Mouse (Mus musculus) adrenal gland, adult 2 months (tissue): ENCODE data around the gene Rps6ka2. TPM values are rescaled to one million over a fixed set of nuclear protein-coding genes. Genes with fewer than 3 reads are reported as not detected.
"Not testable (repeated sequence)": the region's sequence is repeated elsewhere in the genome, so short reads cannot be mapped to it uniquely, and the experiment has no call there.

Source experiments
- DNase-seq: peaks from one replicate; pipeline ENCODE4 v3.0.0; 2021
- polyA plus RNA-seq: library from polyadenylated mRNA; depleted of rRNA; stranded (reverse); fragments of >200 nt; gene quantifications from 2 replicates; pipeline ENCODE4 v1.2.3, GENCODE M21; 2012
- total RNA-seq, 2 experiments: library from RNA; stranded (reverse); gene quantifications; 2 replicates each; pipeline ENCODE4 v1.2.3; 2021

The Rps6ka2 gene
- total and polyA plus RNA-seq, 3 experiments, result 7.6 to 18.2 (median 10.6) TPM

DNA sequence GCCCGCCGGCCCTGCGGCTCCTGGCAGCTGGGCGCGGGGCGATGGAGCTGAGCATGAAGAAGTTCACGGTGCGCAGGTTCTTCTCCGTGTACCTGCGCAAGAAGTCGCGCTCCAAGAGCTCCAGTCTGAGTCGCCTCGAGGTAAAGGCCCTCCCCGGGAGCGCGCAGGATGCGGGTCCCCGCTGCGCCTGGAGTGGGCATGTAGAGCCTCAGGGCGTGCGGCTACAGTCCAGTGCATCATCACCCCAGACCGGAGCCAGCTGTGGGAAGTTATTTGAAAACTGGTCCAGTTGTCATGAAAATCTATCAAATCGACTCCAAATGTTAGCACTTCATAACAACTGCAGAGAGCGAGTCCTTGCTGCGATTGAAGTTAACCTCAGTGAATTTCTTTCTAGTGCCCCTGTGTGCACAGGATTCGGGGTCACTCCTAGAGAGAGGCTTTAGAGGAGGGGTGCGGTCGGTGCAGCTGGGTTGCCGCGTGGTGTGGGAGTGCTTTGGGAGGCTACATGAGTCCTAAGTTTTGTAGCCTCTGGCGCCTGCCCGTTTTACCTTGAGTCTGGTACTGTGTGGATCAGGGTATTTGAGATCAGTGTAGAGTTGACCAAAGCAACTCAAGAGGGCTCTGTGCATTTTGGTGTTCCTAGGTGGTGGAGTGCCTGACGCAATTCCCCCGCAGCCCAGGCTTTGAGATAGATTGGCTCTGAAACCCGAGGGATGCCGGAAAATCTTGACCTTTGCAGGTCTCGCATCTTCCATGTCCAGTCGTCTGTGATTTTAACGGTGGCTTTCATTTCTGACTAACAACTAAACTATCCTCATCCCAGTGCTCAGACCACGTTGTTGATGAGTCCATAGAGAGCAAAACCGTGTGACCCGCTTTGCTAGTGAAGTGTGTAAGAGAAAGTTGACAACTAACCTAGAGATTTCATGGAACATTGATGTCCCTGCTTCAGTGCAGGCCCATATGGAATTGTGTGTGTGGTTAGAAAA lies 685 bp downstream of the Rps6ka2 start:
- DNase-seq, result peak; percentile 15

- peak; percentile 64 for DNase-seq
These were observed 3.6 kb downstream of the Rps6ka2 start for GRCm38 (mm10) chr17:7173331-7174028.

DNA sequence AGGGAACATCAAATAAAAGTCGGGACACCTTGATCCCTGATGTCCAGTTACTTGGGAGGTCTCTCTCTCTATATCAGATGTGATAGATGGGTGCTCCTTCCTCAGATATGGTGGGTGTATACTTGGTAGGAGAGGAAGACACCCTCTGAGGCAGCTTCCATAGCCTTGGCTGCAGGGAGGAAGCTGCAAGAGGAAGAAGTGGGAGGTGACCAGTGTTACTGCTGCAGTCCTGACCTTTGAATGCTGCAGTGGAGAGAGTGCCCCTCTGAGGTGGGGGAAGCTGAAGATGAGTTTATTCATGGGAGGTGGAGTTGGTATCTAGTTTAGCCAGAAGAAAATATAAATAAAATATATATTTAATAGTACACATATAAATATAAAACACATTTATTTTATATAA lies 5.4 kb downstream of the Rps6ka2 start:
- DNase-seq, result no peak

DNA sequence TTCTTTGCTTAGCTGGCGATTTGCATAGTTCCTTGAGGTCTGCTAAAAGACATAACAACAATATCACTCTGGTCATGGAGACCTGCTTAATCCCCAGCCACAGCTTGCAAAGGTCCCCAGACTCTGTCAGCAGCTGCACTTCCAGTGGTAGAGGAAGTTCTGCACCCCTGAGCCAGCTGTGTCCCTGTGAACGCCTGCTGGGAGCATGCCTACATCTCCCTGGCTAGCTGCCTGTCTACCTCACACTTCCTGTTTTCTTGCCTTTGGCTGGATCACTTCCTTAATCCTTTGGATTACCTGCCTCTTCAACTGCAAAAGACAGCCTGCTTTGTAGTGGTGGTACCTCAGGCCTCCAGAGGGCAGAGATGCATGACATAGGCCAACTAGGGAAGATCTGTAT lies 6.5 kb downstream of the Rps6ka2 start:
- DNase-seq, result peak; percentile 15

- DNase-seq, result no peak
These were observed 8.3 kb downstream of the Rps6ka2 start for GRCm38 (mm10) chr17:7178196-7178595.

DNA sequence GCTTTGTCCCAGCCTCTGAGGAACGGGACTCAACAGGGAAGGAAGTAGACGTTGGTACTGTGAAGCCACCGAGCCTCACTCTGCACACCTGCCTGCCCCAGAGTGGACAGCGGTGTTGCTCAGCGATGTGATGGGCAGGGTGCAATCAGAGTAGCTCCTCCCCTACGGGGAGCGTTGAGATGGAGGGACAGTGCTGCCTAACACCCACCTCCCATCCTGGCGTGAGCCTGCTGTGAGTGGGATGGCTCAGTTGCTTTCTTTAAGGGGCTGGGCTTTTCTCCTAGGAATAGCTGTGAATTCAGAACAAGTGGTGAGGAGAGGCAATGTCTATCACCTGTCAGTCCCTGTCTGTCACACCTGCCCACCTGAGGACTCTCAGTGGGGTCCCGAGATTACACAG lies 12.3 kb downstream of the Rps6ka2 start:
- DNase-seq, result no peak

DNA sequence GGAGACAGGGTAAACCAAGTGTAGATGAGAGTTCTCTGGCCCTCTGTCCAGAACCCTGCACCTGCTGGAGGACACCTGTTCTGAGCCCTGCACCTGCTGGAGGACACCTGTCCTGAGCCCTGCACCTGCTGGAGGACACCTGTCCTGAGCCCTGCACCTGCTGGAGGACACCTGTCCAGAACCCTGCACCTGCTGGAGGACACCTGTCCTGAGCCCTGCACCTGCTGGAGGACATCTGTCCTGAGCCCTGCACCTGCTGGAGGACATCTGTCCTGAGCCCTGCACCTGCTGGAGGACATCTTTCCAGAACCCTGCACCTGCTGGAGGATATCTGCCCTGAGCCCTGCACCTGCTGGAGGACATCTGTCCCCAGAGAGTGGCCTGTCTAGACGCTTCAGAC lies 17.1 kb downstream of the Rps6ka2 start:
- DNase-seq, result not testable (repeated sequence)

DNA sequence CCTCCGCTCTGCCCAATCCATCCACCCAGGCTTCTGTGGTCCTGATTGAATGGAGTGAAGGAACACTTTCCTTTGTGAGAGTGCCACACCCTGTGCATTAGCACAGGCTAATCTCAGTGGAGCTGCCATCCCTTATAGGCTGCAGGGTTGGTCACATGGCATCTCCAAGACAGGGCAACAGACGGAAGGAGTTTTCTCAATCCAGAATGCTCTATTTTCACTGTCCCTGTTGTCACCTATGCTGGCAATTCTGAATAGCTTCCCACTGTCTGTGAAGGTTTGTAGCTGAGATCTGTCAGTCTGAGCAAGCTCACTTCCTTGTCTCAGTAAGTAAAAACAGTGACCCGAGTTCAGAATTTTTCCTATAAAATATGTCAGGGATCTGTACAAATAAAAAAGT lies 19.5 kb downstream of the Rps6ka2 start:
- no peak for DNase-seq

DNA sequence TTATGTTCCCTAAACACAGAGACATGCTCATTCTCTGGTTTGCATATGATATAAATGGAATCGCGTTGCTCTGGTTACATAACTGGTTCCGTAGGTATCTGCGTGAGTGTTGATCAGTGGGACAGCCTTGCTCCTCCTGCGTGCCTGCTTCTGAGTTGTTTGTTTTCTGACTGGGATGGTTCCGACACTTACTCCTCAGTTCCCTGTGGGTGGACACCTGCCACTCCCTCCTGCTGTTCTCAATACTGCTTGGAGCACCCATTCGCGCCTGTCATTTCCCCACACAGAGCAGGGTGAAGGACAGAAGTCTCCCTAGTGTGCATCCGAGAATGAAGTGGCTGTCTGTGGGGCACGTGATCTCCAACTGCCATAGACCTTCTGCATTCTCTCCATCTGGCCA lies 20.1 kb downstream of the Rps6ka2 start:
- no peak for DNase-seq

DNA sequence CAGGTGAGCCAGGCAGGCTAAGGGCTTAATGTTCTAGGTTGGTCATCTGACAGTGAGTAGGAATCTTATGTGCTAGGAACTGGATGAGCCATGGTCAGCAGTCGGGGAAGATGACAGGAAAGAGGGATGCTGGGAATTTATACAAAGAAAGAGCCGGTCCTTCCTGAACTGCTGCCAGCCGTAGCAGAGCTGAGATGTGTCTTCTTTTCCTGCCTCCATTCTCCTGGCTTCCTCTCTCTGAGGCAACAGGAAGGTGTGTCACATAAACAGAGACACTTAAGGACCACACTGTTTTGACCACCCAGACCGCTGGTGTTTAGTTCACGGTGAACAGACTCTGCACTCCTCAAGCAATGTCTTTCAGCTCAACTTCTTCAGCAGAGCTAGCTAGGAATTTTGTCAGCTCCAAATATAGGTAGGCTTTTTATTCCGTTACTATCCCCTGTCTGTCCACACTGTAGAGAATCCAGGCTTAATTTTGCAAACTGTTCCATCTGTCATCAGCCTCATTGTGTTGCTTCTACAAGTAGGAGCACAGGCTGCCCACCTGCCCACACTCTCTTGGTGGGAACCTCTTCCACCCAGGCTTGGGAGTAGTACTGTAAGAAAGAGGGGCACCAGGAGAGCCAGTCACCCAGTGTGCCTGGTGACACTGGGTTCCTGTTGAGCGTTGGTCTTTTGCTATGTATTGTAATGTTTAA lies 24.4 kb downstream of the Rps6ka2 start:
- DNase-seq, result no peak

- DNase-seq, result no peak
These were observed 27.4 kb downstream of the Rps6ka2 start for GRCm38 (mm10) chr17:7197121-7197925.

DNA sequence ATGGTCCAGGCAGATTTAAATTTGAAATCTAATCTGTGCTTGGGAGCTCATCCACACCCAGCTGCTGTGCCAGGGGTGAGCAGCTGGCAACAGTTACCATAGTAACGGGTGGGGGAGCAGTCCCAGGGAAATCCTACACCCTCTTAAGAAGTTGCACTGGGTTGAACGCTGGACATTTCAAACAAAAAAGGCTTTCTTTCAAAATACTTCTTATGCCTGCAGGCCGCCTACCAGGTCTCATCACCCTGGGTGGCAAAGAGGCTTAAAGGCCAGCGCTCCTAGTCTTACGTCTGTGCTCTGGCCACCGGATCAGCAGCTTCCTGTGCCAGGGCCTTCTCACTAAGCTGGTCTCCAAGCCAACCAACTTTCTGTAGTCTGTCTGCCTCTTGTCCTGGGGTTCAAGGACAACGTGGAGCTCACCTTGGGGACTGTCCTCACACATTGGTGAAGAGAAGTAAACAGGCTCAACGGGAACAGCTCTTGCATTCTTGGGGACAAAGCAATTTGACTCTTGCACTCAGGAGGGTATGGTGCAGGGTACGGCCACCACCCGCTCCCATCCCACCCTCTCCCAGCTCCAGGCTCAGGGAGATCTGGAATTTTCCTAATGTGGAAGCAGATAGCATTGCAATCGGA lies 35.0 kb downstream of the Rps6ka2 start:
- DNase-seq, result no peak

- DNase-seq, result no peak
These were observed 36.7 kb downstream of the Rps6ka2 start for GRCm38 (mm10) chr17:7206434-7207145.

- DNase-seq, result no peak
These were observed 40.7 kb downstream of the Rps6ka2 start for GRCm38 (mm10) chr17:7210648-7211047.

DNA sequence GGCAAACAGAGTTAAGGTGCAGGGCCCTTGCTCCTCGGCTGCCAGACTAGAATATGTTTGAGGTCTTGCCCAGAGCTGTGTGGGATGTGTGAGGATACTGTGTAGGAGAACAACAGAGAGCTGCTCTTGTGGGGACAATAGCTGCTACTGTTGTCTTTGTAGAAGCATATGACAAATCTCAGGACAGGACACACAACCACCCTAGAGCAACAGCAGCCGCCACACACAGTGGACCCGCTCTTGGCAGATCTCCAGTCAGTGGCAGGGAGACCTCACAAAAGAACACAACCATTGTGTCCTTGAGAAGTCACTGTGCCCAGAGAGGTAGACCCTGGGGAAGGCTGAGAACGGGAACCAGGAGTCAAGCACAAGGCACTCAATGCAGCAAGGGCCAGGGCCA lies 42.0 kb downstream of the Rps6ka2 start:
- DNase-seq, result no peak

GRCm38 (mm10) chr17:7213214-7213613 lies 43.3 kb downstream of the Rps6ka2 start:
- DNase-seq, result no peak

DNA sequence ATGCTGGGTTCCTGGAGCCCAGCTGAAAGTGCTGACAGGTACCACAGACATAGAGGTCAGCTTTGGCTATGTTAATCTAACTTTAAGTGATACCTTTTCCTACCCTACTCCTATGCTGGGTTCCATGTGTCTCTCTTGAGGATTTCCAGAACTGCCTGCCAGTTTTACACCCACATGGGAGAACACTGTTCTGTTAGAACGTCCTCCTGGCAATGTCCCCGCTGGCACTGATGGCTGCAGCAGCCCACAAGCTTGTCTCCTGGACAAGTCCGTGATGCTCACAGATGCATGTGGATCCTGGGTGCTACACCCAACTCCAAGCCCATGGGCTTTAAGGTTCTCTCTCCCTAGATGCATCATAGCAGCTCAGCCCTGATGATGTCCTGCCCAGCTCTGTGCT lies 44.1 kb downstream of the Rps6ka2 start:
- no peak for DNase-seq

DNA sequence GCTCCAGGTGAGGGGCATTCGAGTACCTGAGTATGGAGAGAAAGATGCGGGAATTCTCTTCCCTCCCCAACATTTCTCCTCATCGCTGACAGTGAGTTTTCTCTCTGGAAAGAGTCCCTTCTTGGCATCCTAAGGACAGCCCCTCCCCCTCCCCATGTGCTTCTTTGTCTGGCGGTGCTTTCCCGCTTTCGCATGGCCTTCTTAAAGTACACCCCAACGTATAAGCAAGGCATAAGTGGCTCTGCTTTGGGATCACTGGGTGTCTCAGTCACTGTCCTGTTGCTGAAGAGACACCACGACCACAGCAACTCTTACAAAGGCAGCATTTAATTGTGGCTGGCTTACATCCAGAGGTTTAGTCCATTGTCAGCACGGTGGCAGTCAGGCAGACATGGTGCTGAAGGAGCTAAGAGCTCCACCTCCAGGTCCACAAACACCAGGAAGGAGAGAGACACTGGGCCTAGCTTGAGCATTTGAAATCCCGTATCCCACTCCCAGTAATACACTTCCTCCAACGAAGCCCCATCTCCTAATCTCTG lies 47.9 kb downstream of the Rps6ka2 start:
- no peak for DNase-seq

DNA sequence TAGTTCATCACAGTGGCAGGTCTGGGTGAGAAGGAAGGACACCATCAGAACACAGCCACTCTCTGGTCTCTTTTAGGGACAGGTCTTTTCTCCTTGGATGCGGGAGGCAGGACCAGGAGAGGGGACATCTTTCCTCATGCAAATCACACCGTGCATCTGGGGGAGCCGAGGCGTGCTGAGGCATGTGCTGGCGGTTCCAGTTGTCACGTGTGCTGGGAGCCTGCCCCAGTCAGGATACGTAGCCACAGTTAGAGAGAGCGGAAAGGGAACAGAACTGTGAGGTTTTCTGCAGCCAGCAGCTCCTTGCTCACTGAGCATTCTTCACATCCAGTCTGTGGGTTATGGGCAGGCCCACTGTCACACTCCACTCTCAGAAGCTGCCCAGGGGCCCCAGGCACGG lies 48.5 kb downstream of the Rps6ka2 start:
- no peak for DNase-seq

GRCm38 (mm10) chr17:7219044-7219718 lies 49.3 kb downstream of the Rps6ka2 start:
- DNase-seq, result no peak
